Mouse (Mus musculus) ZHBTc4 (cell line): ENCODE results near the gene Itsn1.

Experiments
- DNase-seq: peaks from one replicate; pipeline ENCODE4 v3.0.0-alpha.2; 2011; ENCODE audit warnings: low read depth, low spot score

The Itsn1 gene

GRCm38 (mm10) chr16:91730446-91730845, 1.4 kb downstream of the Itsn1 start:
- DNase-seq = no peak

DNA sequence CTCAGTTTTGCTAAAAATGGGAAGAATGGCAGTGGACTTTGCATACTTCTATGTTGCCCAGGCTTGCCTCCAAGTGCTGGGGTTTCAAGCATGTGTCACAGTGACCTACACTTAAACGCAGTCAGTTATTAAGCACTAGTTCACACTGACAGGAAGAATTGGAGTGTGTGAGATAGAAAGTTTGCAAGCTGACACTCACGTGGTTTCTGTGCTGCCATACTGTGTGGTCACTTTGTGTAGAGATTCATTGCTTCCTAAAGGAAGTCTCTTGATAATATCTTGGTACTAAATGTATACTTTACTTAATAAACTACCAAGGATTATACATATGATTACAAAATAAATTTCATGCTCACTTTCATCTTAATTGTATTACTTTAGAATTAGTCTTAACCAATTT, 3.7 kb downstream of the Itsn1 start:
- no peak for DNase-seq

DNA sequence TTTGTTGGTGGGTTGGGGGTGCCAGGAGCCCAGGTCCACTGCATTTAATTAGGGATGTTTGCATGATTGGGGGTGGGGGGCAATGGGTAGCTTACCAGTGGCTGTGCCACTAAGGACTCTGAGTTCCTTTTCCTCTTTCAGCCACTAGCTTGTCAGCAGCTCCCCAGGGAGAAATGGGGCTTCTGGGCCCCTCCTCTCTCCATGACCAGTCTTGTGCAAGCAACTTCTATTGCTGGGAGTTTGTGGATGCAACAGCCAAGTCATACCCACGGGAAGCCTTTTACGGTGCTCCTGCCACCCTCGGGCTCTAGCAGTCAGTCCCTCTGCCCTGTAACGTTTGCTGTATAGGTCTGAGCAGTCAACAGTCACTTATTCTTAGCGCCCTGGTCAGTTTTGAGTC, 5.7 kb downstream of the Itsn1 start:
- no peak for DNase-seq

- peak; percentile 64 for DNase-seq
Observed at GRCm38 (mm10) chr16:91736046-91736816, 7.2 kb downstream of the Itsn1 start.

- DNase-seq = no peak
Observed at GRCm38 (mm10) chr16:91738505-91738904, 9.4 kb downstream of the Itsn1 start.

- no peak for DNase-seq
Observed at GRCm38 (mm10) chr16:91740184-91740917, 11.3 kb downstream of the Itsn1 start.

GRCm38 (mm10) chr16:91740918-91741255, 11.8 kb downstream of the Itsn1 start:
- DNase-seq = peak; percentile 57

DNA sequence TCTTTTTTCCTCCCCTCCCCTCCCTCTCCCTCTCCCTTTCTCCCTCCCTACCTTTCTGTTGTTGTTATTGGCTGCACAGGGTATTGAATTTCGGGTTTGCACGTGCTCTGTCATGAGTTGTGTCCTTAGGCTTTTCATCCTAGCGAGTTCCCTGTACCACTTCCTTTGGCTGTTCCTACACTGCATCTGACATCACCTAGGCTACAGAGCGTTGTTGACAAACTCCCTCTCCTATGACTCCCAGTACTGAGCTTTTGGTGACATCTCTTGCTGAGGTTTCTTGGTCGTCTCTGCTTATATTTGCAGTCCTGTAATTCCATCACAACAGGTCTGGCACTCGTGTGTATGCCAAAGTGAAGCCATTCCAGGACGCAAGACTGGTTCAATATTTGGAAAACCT, 14.0 kb downstream of the Itsn1 start:
- DNase-seq = no peak

- DNase-seq = peak; percentile 49
Observed at GRCm38 (mm10) chr16:91746101-91746950, 17.2 kb downstream of the Itsn1 start.

DNA sequence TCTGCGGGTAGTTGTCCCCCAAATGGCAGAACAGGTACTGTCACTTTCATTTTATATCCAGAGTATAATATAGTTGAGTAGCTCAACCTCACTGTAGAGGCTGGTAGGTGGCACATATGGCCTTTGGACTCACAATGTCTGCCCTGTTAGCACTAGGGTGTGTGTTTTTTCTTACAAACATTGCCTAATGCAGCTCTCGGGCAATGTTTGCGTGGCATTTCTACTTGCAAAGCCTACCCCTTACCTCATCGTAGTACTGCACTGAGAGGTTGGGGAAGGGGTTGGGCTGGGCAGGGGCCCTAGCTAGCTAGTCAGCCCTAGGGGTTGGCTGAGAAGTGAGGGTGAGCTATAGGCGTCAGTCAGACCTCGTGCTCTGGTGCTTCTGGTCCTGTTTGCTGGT, 18.5 kb downstream of the Itsn1 start:
- DNase-seq = no peak

GRCm38 (mm10) chr16:91751644-91752385, 22.7 kb downstream of the Itsn1 start:
- DNase-seq = no peak

GRCm38 (mm10) chr16:91753611-91754010, 24.5 kb downstream of the Itsn1 start:
- no peak for DNase-seq

GRCm38 (mm10) chr16:91754957-91755356, 25.9 kb downstream of the Itsn1 start:
- no peak for DNase-seq

DNA sequence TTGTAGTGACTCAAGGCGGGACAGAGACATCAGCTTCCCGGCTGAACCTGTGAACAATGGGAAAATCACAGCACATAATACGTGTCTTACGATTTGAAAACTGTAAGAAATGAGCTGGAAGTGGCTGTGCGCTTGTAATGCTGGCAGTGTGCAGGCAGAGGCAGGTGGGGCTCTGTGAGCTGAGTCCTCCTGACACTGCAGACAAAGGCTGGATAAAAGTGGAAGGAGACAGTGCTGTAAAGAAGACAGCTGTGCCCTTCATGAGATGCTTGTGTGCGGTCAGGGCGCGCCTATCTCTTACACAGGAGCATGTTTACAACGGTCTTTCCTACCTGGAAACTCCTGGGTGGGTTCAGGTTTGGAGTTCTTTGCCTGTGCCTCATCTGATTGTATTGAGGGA, 32.1 kb downstream of the Itsn1 start:
- no peak for DNase-seq

DNA sequence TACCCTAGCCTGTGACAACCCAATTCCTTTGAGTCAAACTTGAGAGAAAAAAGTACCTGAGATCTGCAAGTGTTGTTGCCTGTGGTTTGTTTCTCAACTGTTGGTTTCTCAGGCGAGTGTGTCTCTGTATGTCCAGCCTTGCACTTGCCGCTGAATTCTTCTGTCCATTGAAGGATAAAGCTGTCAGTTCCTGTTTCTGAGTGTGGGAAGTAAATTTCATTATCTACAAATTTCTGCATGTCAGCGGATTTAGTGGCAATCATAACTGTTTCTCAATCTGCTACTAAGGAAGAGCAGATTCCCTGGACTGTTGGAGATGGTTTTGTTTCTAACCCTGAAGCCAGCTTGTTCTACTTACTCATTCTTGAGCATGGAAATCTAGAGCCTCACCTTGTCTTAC, 32.7 kb downstream of the Itsn1 start:
- DNase-seq = no peak

DNA sequence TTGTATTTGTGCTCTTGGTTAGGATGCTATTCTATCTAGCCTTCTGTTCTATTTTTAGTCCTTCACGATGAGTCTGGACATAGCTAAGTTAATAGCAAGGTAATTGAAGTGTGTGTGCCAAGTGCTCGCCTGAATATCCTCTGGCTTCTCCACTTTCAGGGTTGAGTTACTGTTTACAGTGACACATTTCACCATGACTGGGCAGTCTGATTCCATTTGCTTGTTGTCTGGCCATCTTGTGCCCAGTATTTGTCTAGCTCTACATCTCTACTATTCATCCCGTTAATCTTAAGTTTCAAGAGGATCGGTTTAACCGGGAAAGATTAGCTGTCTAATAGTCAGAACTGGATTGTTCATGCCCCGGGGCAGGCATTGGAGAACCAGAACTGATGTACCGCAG, 33.4 kb downstream of the Itsn1 start:
- DNase-seq = no peak

- DNase-seq = no peak
Observed at GRCm38 (mm10) chr16:91763975-91764374, 34.9 kb downstream of the Itsn1 start.

GRCm38 (mm10) chr16:91764414-91764813, 35.3 kb downstream of the Itsn1 start:
- no peak for DNase-seq

GRCm38 (mm10) chr16:91765121-91765815, 36.2 kb downstream of the Itsn1 start:
- peak; percentile 57 for DNase-seq

GRCm38 (mm10) chr16:91765816-91766210, 36.7 kb downstream of the Itsn1 start:
- peak; percentile 33 for DNase-seq

- no peak for DNase-seq
Observed at GRCm38 (mm10) chr16:91767165-91767701, 38.2 kb downstream of the Itsn1 start.
